Mouse (Mus musculus): ENCODE measurements around the gene Pitpna. TPM values are rescaled to one million over a fixed set of nuclear protein-coding genes. Genes with fewer than 3 reads are reported as not detected.
"Not testable (repeated sequence)": the region's sequence is repeated elsewhere in the genome, so short reads cannot be mapped to it uniquely, and the experiment has no call there.

Gene Pitpna
- total RNA-seq, 2 experiments from 2014 or later, result 281 to 305 TPM

DNA sequence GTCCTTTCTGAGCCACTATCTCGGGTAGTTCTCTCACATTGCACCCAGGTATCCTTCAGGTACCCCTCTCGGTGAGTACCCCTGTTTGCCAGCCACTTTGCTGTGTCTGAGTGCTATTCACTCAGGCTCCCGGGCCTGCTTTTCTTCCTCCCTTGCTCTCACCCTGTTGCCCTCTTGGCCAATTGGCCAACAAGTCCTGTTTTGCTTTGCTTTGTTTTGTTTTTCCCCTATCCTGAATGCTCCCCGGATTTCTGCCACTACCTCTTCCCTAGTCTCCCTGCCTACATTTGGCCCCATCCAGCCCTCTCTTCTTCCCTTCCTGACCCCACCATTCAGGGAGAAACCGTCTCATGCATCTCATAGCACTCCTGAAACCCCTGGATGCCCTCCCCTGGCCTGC lies 1.9 kb upstream of the Pitpna start:
- DNase-seq (ENCODE audit: extremely low spot score in 1 of 2, low spot score in 1 of 2), result no peak

DNA sequence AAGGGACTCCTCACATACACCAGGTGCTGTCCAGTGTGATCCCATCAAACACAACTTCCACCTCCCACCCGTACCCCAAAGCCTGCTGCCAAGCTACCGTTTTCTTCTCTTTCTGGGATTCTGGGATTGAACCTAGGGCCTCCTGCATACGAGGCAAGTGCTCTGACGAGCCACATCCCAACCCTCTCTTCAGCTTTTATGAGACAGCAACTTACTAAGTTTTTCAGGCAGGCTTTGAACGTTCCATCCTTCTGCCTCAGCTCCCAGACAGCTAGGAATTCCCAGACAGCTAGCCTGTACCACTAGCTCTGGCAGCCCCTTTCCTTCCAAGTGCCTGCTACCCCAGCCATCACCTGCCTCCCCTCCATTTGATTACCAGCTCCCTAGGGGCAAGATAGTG lies 934 bp upstream of the Pitpna start:
- no peak for DNase-seq (ENCODE audit: extremely low spot score in 1 of 2, low spot score in 1 of 2)

DNA sequence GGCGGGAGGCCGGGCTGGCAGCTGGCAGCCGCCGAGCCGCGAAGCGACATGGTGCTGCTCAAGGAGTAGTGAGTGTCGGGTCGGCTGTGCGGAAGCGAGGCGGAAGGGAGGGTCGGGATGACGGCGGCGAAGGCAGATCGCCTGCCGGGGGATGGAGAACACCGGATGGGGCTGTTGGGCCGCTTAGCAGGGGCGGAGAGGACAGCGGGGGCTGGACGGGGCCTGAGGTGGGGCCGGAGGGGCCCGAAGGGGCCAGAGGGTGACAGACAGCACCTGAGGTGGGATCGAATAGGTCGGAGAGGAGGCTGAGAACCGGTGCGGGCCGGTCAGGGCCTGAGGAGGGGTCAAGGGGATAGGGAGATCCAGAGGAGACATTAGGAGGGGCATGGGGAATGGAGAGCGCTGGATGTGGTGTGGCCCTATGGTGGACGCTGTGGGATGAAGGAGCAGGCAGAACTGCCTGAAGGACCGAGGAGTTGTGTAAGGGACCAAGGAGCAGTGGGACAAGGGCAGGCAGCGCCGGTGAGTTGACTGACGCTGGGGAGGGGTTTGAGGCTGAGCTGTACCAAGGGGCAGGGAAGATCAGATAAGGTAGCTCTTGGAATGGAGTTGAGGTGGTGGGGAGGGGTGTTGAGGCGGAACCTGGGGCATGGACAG lies 516 bp downstream of the Pitpna start:
- DNase-seq (ENCODE audit: extremely low spot score in 1 of 2, low spot score in 1 of 2), result no peak

DNA sequence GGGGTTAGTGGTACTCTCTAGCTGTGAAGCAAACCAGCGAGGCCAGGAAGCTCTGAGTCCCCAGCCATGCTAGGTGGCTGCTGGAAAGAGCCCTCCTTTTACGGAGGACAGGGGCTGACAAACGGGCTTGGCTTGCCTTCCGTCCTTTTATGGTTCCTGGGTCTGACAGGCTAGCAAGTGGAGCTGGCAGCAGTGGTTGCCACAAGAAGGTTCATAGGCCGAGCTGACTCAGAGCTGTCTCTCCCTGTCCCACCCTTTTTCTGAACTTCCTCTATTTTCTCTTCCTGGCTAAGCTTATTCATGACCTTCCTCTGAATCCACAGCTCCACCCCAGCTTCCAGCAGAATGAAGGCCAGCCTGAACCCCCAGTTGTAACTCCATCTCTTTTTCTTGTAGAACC lies 4.7 kb downstream of the Pitpna start:
- DNase-seq (ENCODE audit: extremely low spot score in 1 of 2, low spot score in 1 of 2), result no peak

DNA sequence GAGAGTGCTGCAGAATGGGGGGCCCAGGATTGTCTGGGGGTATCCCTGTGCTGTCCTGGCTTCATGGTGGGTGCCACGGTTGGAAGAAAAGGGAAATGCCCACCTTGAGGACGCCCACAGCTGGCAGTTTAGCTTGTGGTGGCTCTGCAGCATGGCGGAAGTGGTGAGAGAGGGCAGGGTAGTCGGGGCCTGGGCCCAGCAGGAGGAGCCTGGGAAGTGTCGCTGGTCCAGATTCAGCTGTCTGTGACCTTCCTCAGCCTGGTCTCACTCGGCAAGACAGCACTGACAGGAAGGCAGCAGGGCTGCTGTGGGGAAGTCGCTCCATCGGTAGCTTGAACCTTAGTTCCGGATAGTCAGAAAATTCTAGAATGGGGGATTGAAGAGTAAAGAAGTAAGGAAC lies 6.5 kb downstream of the Pitpna start:
- no peak for DNase-seq (ENCODE audit: extremely low spot score in 1 of 2, low spot score in 1 of 2)

GRCm38 (mm10) chr11:75595404-75595803 lies 7.5 kb downstream of the Pitpna start:
- no peak for DNase-seq (ENCODE audit: extremely low spot score in 1 of 2, low spot score in 1 of 2)

GRCm38 (mm10) chr11:75595816-75596215 lies 7.9 kb downstream of the Pitpna start:
- no peak for DNase-seq (ENCODE audit: extremely low spot score in 1 of 2, low spot score in 1 of 2)

- DNase-seq (ENCODE audit: extremely low spot score in 1 of 2, low spot score in 1 of 2), result no peak
Observed at GRCm38 (mm10) chr11:75596726-75597255, 8.9 kb downstream of the Pitpna start.

- no peak for DNase-seq (ENCODE audit: extremely low spot score in 1 of 2, low spot score in 1 of 2)
Observed at GRCm38 (mm10) chr11:75598004-75598403, 10.1 kb downstream of the Pitpna start.

- DNase-seq (ENCODE audit: extremely low spot score in 1 of 2, low spot score in 1 of 2), result not testable (repeated sequence)
Observed at GRCm38 (mm10) chr11:75599802-75600201, 11.9 kb downstream of the Pitpna start.

- DNase-seq (ENCODE audit: extremely low spot score in 1 of 2, low spot score in 1 of 2), result no peak
Observed at GRCm38 (mm10) chr11:75604826-75605225, 16.9 kb downstream of the Pitpna start.

GRCm38 (mm10) chr11:75605318-75605717 lies 17.4 kb downstream of the Pitpna start:
- DNase-seq (ENCODE audit: extremely low spot score in 1 of 2, low spot score in 1 of 2), result no peak

- DNase-seq (ENCODE audit: extremely low spot score in 1 of 2, low spot score in 1 of 2), result no peak
Observed at GRCm38 (mm10) chr11:75608776-75609175, 20.9 kb downstream of the Pitpna start.

DNA sequence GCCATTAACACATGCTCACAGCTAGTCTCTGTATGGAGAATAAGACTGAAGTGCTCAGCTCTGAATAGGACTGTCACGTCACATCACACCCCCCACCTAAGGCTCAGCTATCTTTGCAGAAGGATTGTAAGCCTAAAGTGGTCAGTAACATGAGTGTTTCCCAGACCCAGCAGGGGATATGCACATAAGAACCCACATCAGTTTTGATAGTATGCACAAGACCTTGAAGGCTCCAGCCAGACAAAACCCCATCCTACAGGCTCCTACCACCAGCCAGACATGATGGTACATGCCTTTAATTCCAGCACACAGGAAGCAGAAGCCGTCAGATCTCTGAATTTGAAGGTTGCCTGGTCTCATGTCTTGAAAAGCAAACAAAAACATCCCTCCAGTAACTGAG lies 22.1 kb downstream of the Pitpna start:
- no peak for DNase-seq (ENCODE audit: extremely low spot score in 1 of 2, low spot score in 1 of 2)

- DNase-seq (ENCODE audit: extremely low spot score in 1 of 2, low spot score in 1 of 2), result no peak
Observed at GRCm38 (mm10) chr11:75614769-75615168, 26.9 kb downstream of the Pitpna start.

- DNase-seq (ENCODE audit: extremely low spot score in 1 of 2, low spot score in 1 of 2), result no peak
Observed at GRCm38 (mm10) chr11:75615556-75615955, 27.7 kb downstream of the Pitpna start.

DNA sequence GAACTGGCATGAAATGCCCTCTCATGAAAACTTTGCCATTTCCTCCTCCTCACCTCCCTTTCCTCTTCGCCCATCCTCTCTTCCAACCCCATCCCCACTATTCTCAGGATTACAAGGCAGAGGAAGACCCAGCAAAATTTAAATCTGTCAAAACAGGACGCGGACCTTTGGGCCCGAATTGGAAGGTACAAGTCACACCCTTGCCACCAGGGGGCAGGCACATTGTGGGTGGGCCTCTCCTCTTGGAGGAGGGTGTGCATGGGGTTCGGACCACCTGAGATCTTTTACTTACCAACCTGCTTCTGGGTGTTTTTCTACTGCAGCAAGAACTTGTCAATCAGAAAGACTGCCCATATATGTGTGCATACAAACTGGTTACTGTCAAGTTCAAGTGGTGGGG lies 31.2 kb downstream of the Pitpna start:
- DNase-seq (ENCODE audit: extremely low spot score in 1 of 2, low spot score in 1 of 2), result no peak

- DNase-seq (ENCODE audit: extremely low spot score in 1 of 2, low spot score in 1 of 2), result no peak
Observed at GRCm38 (mm10) chr11:75620136-75620780, 32.4 kb downstream of the Pitpna start.

DNA sequence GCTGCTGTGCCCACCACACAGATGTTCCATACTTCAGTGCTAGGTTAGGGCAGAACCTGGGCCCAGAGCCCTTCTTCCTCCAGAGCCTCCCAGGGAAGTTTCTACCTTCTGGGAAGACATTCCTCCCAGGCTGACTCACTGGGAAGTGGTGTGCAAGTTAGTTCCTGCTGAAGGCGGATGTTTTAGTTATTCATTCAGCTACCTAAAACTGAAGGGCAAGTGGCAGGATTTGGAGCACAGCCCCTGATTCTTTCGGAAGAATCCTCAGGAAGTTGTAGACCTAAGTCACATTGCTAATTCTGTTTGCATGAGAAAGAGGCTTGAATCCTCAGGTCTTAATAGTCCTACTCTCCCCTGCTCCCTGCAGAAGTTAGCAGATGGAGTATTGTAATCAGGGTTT lies 33.5 kb downstream of the Pitpna start:
- DNase-seq (ENCODE audit: extremely low spot score in 1 of 2, low spot score in 1 of 2), result no peak

DNA sequence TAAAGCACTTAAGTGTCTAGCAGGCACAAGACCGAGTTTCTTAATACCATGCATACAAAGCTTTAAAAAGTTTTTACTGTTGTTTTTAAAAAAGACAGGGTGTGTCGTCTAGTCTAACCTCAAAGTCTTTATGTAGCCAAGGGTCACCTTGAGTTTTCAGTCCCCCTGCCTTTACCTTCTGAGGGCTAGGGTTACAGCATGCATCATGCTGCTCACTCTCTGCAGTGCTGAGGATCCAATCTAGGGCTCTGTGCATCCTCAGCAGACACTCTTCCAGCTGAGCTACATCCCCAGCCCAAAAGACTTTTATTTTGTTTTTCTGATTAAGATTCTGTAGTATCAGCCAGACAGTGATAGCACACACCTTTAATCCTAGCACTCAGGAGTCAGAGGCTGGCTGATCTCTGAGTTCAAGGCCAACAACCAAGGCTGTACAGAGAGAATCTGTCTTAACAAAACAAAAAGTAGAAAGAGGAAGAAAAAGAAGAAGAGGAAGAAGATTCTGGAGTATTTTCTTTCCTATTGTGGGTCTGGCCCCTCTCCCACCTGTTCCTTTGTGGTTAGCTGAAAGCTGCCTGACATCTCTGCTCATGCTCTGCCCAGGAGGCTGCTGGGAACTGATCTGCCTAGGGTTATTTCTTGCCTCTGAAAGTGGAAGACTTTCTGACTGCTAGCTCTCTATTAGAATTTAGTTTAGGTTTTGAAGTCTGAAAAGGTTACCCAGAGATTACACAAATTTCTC lies 34.9 kb downstream of the Pitpna start:
- no peak for DNase-seq (ENCODE audit: extremely low spot score in 1 of 2, low spot score in 1 of 2)

DNA sequence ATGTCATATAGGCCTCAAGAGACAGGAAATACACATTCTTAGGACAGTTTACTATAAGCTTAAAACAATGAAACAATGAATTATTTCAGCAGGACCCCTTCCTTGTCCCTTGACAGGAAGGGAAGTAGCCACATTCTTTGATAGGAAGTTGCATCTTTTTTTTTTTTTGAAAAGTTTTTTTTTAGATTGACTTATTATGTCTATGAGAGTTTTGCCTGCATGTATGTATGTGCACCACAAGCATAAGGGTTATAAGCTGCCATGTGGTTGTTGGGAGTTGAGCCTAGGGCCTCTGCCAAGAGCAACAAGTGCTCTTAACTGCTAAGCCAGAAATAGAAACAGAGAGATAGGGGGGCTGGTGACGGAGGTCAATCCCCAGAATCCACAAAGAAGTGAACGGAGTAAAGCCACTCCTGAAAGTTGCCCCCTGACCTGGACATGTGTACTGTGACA lies 36.2 kb downstream of the Pitpna start:
- DNase-seq (ENCODE audit: extremely low spot score in 1 of 2, low spot score in 1 of 2), result no peak

All from layer of hippocampus, postnatal 25 days (tissue).